Mouse (Mus musculus) embryonic facial prominence, embryonic 11.5 days (tissue): Measurements from ENCODE around the gene Kcnma1. TPM values are rescaled to one million over a fixed set of nuclear protein-coding genes. Genes with fewer than 3 reads are reported as not detected.

Source experiments
- ATAC-seq: fragments of 200-750 bp; cut with Nextera tagmentation; replicated peaks from 2 replicates; pipeline ENCODE4 v1.8.0; 2017; ENCODE audit warnings: low read depth; ENCODE audit not compliant: insufficient number of reproducible peaks, low FRiP score, low TSS enrichment
- DNase-seq: peaks from one replicate; pipeline ENCODE4 v3.0.0-alpha.2; 2015; ENCODE audit warnings: low spot score
- H3K27ac ChIP-seq: fragments of 300-500 bp; sonication (generic); replicated peaks from 2 replicates; pipeline ENCODE4 v1.5.1; 2014; ENCODE audit warnings: mild to moderate bottlenecking, low read depth, low read length, control low read depth
- H3K27me3 ChIP-seq: fragments of 300-500 bp; sonication (generic); 2 replicates; pipeline ENCODE4 v1.6.1; 2014; ENCODE audit warnings: mild to moderate bottlenecking, low read length, moderate library complexity, mixed read lengths; ENCODE audit not compliant: control insufficient read depth, insufficient read depth
- H3K36me3 ChIP-seq: fragments of 300-500 bp; sonication (generic); replicated peaks from 2 replicates; pipeline ENCODE4 v1.6.1; 2014; ENCODE audit warnings: low read depth, mild to moderate bottlenecking, low read length, moderate library complexity, mixed read lengths; ENCODE audit not compliant: control insufficient read depth, insufficient read depth
- H3K4me1 ChIP-seq: fragments of 300-500 bp; sonication (generic); 2 replicates; pipeline ENCODE4 v1.6.1; 2014; ENCODE audit warnings: low read length, mixed read lengths; ENCODE audit not compliant: control insufficient read depth, insufficient read depth
- H3K4me2 ChIP-seq: fragments of 300-500 bp; sonication (generic); 2 replicates; pipeline ENCODE4 v1.6.1; 2014; ENCODE audit warnings: low read depth, mild to moderate bottlenecking, control low read depth, low read length, moderate library complexity
- H3K4me3 ChIP-seq: fragments of 300-500 bp; sonication (generic); 2 replicates; pipeline ENCODE4 v1.5.1; 2014; ENCODE audit warnings: low read depth, low read length, control low read depth
- H3K9ac ChIP-seq: fragments of 300-500 bp; sonication (generic); replicated peaks from 2 replicates; pipeline ENCODE4 v1.6.1; 2014; ENCODE audit warnings: mild to moderate bottlenecking, control low read depth, low read length
- H3K9me3 ChIP-seq: fragments of 300-500 bp; sonication (generic); replicated peaks from 2 replicates; pipeline ENCODE4 v1.6.1; 2016; ENCODE audit warnings: mild to moderate bottlenecking, low read length, inconsistent platforms, mixed read lengths; ENCODE audit not compliant: control insufficient read depth
- WGBS: fragments of 180-500 bp; shearing (Covaris S2); extraction: QIAGEN DNeasy Blood & Tissue Kit; methylation state at CpG from one replicate; pipeline ENCODE4 v1.1.7; 2014; 5-methylcytosine and 5-hydroxymethylcytosine counted together
- polyA plus RNA-seq: library from polyadenylated mRNA; unstranded; fragments of >200 nt; fragmentation: Nextera tagmentation; extraction: Ambion mirVana; gene quantifications from 2 replicates; pipeline ENCODE4 v1.2.1, GENCODE M21; 2014

Kcnma1 gene
- polyA plus RNA-seq, 1 experiment from 2014 or later = 0.87 TPM

- no peaks in the 10 kb centered on the region for H3K36me3 ChIP-seq
- H3K27me3 ChIP-seq = no peaks in the 10 kb centered on the region
- WGBS = 85% methylated on average over 4 of the region's 4 CpGs
- H3K27ac ChIP-seq = no peak overlapping the region
- no peak overlapping the region for H3K9ac ChIP-seq
- no peaks in the 10 kb centered on the region for H3K9me3 ChIP-seq
- ATAC-seq = no peak
- no peak overlapping the region for H3K4me3 ChIP-seq
- DNase-seq = no peak
- no peak overlapping the region for H3K4me2 ChIP-seq
- no peaks in the 10 kb centered on the region for H3K4me1 ChIP-seq
Measured at GRCm38 (mm10) chr14:23651682-23652081, 362.6 kb downstream of the Kcnma1 start.

GRCm38 (mm10) chr14:23650126-23650525 is 364.2 kb downstream of the Kcnma1 start:
- 88% methylated on average over 3 of the region's 3 CpGs for WGBS
- H3K4me3 ChIP-seq = no peak overlapping the region
- no peaks in the 10 kb centered on the region for H3K36me3 ChIP-seq
- H3K27ac ChIP-seq = no peak overlapping the region
- H3K9me3 ChIP-seq = no peaks in the 10 kb centered on the region
- ATAC-seq (no peak), DNase-seq (no peak)
- H3K9ac ChIP-seq = no peak overlapping the region
- H3K27me3 ChIP-seq = no peaks in the 10 kb centered on the region
- H3K4me2 ChIP-seq = no peak overlapping the region
- H3K4me1 ChIP-seq = no peaks in the 10 kb centered on the region

DNA sequence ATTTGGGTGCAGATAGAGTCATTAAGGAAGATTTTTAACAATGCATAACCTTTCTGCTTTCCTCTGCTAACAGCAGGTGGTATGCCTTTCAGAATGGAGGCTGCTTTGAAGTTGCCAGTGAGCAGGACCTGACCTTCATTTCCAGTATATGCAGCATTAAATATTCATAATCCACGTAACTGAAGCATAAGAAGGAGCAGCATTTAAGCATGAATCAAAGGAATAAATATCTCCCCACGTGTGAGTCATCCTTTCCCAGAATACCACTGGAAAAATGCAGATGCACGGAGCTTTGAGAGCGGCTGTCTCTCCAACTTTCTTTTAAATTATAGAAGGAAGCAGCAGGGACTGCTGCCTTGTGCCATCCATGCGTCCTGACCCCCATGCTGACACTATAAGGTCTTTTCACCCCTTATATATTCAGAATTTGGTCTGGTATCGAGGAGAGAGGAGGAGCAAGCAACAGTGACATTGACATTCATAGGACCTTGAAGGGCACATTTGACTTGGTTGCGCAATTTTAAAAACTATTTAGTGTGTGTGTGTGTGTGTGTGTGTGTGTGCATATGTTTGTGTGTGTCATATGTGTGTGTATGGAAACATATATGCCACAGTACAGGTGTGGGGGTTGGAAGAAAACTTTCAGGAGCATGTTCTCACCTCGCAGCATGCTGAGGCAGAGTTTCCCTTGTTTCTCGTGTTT is 368.8 kb downstream of the Kcnma1 start:
- no peaks in the 10 kb centered on the region for H3K4me1 ChIP-seq
- WGBS = 79% methylated on average over 9 of the region's 9 CpGs
- H3K4me2 ChIP-seq = no peak overlapping the region
- no peaks in the 10 kb centered on the region for H3K27me3 ChIP-seq
- no peaks in the 10 kb centered on the region for H3K9me3 ChIP-seq
- no peak overlapping the region for H3K27ac ChIP-seq
- H3K36me3 ChIP-seq = no peaks in the 10 kb centered on the region
- ATAC-seq (no peak), DNase-seq (no peak)
- no peak overlapping the region for H3K4me3 ChIP-seq
- H3K9ac ChIP-seq = no peak overlapping the region

DNA sequence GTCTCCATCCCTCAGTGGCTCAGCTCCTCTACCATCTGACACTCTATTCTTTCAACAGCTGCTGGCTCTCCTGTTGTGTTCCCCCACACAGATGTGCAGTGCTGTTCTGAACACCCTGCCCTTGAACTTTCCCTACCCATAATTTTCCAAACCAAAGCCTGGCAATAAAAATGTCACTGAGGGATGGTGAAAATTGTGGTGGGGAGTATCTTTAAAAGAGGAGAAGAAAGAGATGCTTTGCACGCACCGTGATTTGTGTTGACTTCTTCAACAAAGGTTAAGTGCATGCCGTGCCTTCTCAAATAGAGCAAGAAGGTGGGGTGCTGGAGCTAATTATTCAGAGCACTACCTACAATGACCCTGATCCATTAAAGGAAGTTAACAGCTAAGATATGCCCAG is 371.1 kb downstream of the Kcnma1 start:
- 86% methylated on average over 3 of the region's 3 CpGs for WGBS
- Histone ChIP-seq H3K36me3 (no peaks in the 10 kb centered on the region), H3K4me1 (no peaks in the 10 kb centered on the region), H3K9ac (no peak overlapping the region), H3K9me3 (no peaks in the 10 kb centered on the region), H3K4me2 (no peak overlapping the region), H3K27ac (no peak overlapping the region), H3K4me3 (no peak overlapping the region), H3K27me3 (no peaks in the 10 kb centered on the region)
- ATAC-seq (no peak), DNase-seq (no peak)

DNA sequence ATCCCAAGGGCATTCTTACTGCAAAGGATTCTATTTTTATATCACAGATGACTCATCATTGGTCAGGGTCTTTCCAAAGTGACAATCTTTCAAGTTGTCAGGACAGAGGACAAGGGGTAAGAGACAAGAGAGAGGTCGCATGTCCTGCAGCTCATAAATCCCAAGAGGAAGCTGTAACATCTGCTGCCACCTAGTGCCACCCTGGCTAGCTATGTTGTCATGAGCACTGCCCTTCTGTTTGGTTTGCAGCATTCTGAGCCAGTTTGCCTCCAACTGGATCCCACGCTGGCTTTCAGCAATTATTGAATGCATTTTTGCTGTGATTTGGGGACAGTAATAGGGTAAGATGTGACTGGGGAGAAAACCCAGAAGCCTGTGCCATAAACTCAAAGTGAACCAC is 373.6 kb downstream of the Kcnma1 start:
- Histone ChIP-seq H3K4me2 (no peak overlapping the region), H3K9me3 (no peaks in the 10 kb centered on the region), H3K4me3 (no peak overlapping the region), H3K27me3 (no peaks in the 10 kb centered on the region), H3K9ac (no peak overlapping the region), H3K27ac (no peak overlapping the region), H3K36me3 (no peaks in the 10 kb centered on the region), H3K4me1 (no peaks in the 10 kb centered on the region)
- ATAC-seq (no peak), DNase-seq (no peak)
- 47% methylated on average over 2 of the region's 2 CpGs for WGBS

DNA sequence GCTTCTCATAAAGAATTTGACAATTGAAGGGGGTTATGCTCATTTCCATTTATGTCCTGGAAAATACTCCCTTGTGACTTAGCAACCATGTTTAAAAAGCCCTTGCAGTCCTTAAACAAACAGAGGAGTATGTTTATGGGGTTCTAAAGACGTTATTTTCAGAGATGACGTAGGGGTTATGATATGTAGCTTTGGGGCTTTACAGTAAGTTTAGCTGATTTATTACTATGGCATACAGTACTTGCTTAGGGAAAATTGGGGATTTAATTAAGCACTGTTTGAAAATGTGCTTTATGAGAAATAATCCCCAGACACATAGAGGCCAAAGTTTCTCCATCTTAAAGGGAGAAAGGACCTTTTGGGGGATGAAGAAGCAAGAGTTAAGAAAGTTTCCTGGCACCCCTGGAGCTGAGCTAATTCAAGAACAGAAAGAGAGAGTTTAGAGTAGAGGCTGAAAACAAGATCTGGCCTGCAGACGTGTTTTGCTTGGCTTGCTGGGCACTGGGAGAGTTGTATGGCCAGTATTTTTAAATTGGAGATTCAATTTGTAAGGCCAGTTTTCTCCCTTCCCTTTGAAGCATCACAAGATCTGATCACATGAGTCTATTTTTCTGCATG is 376.1 kb downstream of the Kcnma1 start:
- Histone ChIP-seq H3K4me3 (no peak overlapping the region), H3K4me1 (no peaks in the 10 kb centered on the region), H3K4me2 (no peak overlapping the region), H3K9ac (no peak overlapping the region), H3K27ac (no peak overlapping the region), H3K27me3 (no peaks in the 10 kb centered on the region), H3K36me3 (no peaks in the 10 kb centered on the region), H3K9me3 (no peaks in the 10 kb centered on the region)
- ATAC-seq (no peak), DNase-seq (no peak)
- WGBS = 70% methylated on average over 3 of the region's 3 CpGs

DNA sequence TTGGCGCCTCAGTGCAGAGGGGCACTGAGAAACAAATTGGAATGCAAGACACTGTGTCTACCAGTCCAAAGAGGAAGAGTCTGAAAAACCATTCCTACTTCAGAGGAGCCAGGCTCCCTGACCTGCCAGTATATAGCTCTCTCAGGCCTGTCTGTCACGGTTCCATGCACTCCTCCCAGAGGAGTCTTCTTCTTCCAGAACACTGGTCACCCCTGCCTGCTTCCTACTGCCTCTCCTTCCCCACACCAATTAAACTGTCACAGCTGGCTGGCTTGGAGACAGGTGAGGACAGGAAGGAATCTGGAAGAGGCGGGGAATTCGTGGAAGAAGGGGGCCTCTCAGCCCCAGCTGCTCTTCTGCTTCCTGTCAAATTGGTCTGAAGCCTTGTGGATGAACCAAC is 378.4 kb downstream of the Kcnma1 start:
- Histone ChIP-seq H3K27me3 (no peaks in the 10 kb centered on the region), H3K4me2 (no peak overlapping the region), H3K36me3 (no peaks in the 10 kb centered on the region), H3K27ac (no peak overlapping the region), H3K9ac (no peak overlapping the region), H3K9me3 (no peaks in the 10 kb centered on the region), H3K4me1 (no peaks in the 10 kb centered on the region), H3K4me3 (no peak overlapping the region)
- no peak for DNase-seq
- WGBS = 53% methylated on average over 4 of the region's 4 CpGs
- no peak for ATAC-seq

DNA sequence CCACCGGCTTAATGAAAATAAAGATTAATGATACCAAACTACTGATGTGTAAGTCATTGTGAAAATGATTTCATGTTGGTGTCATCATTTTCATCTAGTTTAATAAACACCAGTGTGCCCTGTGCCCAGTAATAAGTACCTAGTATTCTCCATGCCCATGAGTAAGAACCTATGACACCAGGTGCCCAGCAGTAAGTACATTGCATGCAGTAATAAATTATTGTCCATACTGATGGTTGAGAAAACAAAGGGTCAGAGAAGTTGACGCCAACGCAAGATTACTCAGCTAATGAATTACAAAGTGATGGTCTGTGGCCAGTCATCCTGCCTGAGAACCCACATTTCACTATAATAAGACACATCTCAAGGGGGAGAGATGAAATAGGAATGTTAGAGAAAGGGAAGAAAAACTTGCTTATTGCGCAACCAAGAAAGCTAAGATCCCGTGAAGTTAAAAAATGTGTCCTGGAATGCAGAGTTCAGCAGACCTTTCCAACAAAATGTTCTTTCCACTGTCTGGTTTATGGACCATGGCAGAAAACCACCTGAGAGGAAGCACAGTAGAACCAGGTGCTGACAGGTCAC is 381.2 kb downstream of the Kcnma1 start:
- H3K27me3 ChIP-seq = no peaks in the 10 kb centered on the region
- no peak overlapping the region for H3K4me3 ChIP-seq
- H3K9me3 ChIP-seq = no peaks in the 10 kb centered on the region
- ATAC-seq (no peak), DNase-seq (no peak)
- no peak overlapping the region for H3K4me2 ChIP-seq
- H3K27ac ChIP-seq = no peak overlapping the region
- 97% methylated on average over 5 of the region's 5 CpGs for WGBS
- no peaks in the 10 kb centered on the region for H3K36me3 ChIP-seq
- H3K9ac ChIP-seq = no peak overlapping the region
- H3K4me1 ChIP-seq = no peaks in the 10 kb centered on the region
